Mouse (Mus musculus): ENCODE results near the gene Gm20547. TPM values are rescaled to one million over a fixed set of nuclear protein-coding genes. Genes with fewer than 3 reads are reported as not detected.
"Not testable (repeated sequence)": the region's sequence is repeated elsewhere in the genome, so short reads cannot be mapped to it uniquely, and the experiment has no call there.

The Gm20547 gene
- polyA plus RNA-seq, 1 experiment from 2014 or later = not detected

DNA sequence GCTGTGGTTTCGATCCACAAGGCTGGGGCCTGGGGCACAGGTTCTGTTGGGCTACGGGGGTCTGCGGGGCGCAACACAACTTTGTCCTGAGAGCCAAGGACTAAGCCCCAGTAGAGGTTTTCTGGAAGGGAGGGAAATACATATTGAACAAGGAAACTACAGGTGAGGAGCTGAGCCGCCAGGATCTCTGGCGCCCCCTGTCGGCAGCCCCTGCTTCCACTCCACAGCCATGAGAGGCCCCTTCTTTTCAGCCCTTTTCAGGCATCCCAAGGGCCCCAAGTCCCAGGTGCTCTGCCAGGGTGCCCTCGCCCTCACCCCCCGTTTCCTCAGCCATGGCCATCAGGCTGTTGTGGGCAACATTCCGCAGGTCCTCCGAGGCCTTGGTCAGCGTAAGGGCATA, 68.1 kb downstream of the Gm20547 start:
- not testable (repeated sequence) for H3K4me1 ChIP-seq (ENCODE audit: insufficient read depth); H3K4me3 ChIP-seq (ENCODE audit: low read depth, low read length); H3K36me3 ChIP-seq (replicated peaks; ENCODE audit: insufficient read depth, low read length); H3K9me3 ChIP-seq (ENCODE audit: low read length); H3K4me2 ChIP-seq (ENCODE audit: low read depth, low read length); H3K9ac ChIP-seq (replicated peaks); ATAC-seq; H3K27ac ChIP-seq (ENCODE audit: low read depth); H3K27me3 ChIP-seq (ENCODE audit: insufficient read depth, low read length)
- TF ChIP-seq CTCF (IDR thresholded peaks at IDR 0.05; ENCODE audit: low read depth) = peak; percentile 79
- DNase-seq = peak; percentile 67
- 54% methylated on average over 12 of the region's 12 CpGs for WGBS (ENCODE audit: insufficient replicate concordance)

DNA sequence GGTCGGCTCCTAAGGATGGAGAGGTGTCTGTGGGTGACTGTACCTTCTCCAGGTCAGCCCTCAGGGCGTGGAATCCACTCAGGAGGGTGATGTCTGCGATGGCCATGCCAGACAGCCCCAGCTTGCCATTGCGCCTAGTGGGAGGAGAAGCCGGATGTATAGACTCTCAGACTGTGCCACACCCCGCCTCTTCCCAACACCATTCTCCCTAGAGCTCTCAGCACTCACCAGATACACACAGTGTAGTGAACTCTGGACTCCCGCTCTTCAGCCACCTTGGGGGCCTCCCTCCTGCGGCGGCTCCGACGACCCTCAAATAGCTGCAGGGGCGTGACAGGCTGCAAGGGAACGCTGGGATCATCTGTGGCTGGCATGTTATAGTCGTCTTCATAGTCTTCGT, 70.6 kb downstream of the Gm20547 start:
- ATAC-seq (peak; percentile 7; the same call in 1 of the 2 replicates), DNase-seq (no peak)
- WGBS (ENCODE audit: insufficient replicate concordance) = 65% methylated on average over 15 of the region's 15 CpGs
- Histone ChIP-seq H3K4me2 (ENCODE audit: low read depth, low read length) (peak overlapping the region; percentile 18; the same call in 1 of the 2 replicates), H3K9ac (replicated peaks) (no peak overlapping the region; the same call in 1 of the 2 replicates), H3K36me3 (replicated peaks; ENCODE audit: insufficient read depth, low read length) (no peaks in the 10 kb centered on the region), H3K9me3 (ENCODE audit: low read length) (no peaks in the 10 kb centered on the region), H3K27ac (ENCODE audit: low read depth) (0 out of 2 replicates have a peak overlapping the region, but pooled peaks have one; percentile 16), H3K4me1 (ENCODE audit: insufficient read depth) (peaks cover 8% of the 10 kb centered on the region; the same call in 1 of the 2 replicates), H3K27me3 (ENCODE audit: insufficient read depth, low read length) (no peaks in the 10 kb centered on the region), H3K4me3 (ENCODE audit: low read depth, low read length) (no peak overlapping the region)
- TF ChIP-seq CTCF (IDR thresholded peaks at IDR 0.05; ENCODE audit: low read depth) = no peak

DNA sequence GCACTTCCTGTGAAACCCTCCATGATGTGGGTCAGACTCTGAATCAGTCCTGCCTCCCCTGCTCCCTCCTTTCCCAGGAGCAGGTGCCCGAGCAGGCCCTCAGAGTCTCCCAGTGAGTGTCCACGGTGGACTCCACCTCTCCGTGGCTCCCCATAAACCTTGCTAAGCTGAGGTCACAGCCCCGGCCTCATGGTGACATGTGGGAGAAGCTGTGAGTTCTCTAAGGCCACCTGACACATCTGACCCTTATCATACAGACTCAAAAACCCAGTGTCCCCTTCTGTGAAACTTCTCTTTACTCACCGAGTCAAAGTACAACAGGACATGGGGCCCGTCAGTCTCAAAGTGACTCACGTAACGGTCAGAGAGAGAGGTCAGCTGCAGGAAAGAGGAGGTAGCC, 71.0 kb downstream of the Gm20547 start:
- not testable (repeated sequence) for H3K9me3 ChIP-seq (ENCODE audit: low read length); DNase-seq; H3K36me3 ChIP-seq (replicated peaks; ENCODE audit: insufficient read depth, low read length); H3K4me3 ChIP-seq (ENCODE audit: low read depth, low read length); H3K9ac ChIP-seq (replicated peaks); H3K4me2 ChIP-seq (ENCODE audit: low read depth, low read length); H3K4me1 ChIP-seq (ENCODE audit: insufficient read depth); H3K27me3 ChIP-seq (ENCODE audit: insufficient read depth, low read length)
- 42% methylated on average over 5 of the region's 8 CpGs for WGBS (ENCODE audit: insufficient replicate concordance)
- H3K27ac ChIP-seq (ENCODE audit: low read depth) = 0 out of 2 replicates have a peak overlapping the region, but pooled peaks have one; percentile 16
- ATAC-seq = peak; percentile 64

DNA sequence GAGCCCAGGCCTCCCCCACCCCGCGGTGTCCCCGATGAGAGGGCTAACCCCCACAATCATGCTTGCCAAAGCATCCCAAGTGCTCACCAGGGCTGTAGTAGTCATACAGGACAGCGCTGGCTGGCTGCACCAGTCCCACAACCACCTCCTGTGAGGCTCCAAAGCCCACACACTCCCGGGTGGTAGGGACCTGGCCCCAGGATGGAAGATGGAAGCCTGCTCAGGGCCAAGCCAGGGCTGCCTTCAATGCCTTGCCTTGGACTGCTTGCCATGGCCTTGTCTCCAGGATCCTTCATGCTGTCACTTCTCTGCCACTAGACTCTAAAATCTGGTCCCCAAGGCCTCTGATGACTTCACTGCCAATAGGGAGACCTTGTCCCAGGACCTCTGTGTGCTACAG, 71.4 kb downstream of the Gm20547 start:
- H3K9ac ChIP-seq (replicated peaks); H3K4me2 ChIP-seq (ENCODE audit: low read depth, low read length); H3K4me1 ChIP-seq (ENCODE audit: insufficient read depth); H3K9me3 ChIP-seq (ENCODE audit: low read length); DNase-seq; H3K27me3 ChIP-seq (ENCODE audit: insufficient read depth, low read length); ATAC-seq; H3K4me3 ChIP-seq (ENCODE audit: low read depth, low read length); H3K36me3 ChIP-seq (replicated peaks; ENCODE audit: insufficient read depth, low read length): not testable (repeated sequence)
- H3K27ac ChIP-seq (ENCODE audit: low read depth) = peak overlapping the region; percentile 57; the same call in 1 of the 2 replicates
- 84% methylated on average over 5 of the region's 5 CpGs for WGBS (ENCODE audit: insufficient replicate concordance)

DNA sequence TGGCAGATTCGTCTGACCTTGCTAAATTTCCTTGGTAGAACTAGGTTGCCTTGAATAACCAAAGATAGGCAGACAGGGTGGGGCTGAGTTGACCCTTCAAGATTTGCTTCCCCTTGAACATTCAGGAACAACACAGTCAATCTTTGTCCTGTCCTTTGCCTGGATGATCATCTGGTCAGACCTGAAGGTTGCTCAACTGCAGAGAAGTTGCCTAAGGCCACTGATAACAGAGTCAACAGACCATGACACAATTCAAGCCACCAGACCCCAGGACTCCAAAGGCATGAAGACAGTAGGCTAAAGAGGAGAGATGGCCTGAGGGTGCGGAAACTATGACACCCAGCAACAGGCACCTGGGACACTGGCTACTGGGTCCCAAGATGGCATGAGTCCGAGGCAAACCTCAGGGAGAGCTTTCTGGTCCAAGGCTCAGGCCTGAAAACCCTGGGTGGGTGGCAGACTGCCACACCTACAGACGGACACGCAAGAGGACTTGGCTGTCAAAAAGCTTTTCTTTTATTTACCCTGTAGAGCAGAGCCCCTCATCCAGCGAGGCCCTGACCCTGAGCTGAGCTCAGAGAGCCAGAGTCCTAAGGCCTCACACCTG, 73.1 kb downstream of the Gm20547 start:
- peak overlapping the region; percentile 89 for H3K27ac ChIP-seq (ENCODE audit: low read depth)
- DNase-seq = peak; percentile 55
- 50% methylated on average over 6 of the region's 6 CpGs for WGBS (ENCODE audit: insufficient replicate concordance)

DNA sequence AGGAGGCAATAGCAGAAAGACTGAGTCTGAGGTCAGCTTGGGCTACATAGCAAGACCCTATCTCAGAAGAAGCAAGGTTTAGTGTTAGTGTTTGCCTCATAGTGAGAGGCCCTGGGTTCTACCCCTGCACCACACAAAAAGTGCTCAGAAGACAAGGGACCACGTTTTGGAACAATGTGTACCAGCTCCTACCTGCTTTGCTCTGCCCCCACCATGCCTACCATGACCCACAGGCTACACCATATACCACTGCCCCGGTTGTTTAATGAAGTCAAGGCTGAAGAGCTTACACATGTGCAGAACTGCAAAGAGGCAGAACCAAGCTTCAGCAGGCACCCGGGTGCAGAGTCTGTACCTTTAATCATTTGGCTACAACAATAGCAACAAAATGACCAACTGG, 74.7 kb downstream of the Gm20547 start:
- H3K36me3 ChIP-seq (replicated peaks; ENCODE audit: insufficient read depth, low read length) = no peaks in the 10 kb centered on the region
- WGBS (ENCODE audit: insufficient replicate concordance) = 64% methylated on average over 3 of the region's 3 CpGs
- ATAC-seq = no peak

More for the DNA sequence above, 73.1 kb downstream of the Gm20547 start:
- H3K9me3 ChIP-seq (ENCODE audit: low read length) = no peaks in the 10 kb centered on the region
- peak; percentile 83 for ATAC-seq
- H3K9ac ChIP-seq (replicated peaks) = no peak overlapping the region
- TF ChIP-seq EP300 (IDR thresholded peaks at IDR 0.05; ENCODE audit: low read depth) (peak; percentile 75; the same call in 1 of the 2 replicates), CTCF (IDR thresholded peaks at IDR 0.05; ENCODE audit: low read depth) (no peak)
- H3K36me3 ChIP-seq (replicated peaks; ENCODE audit: insufficient read depth, low read length) = no peaks in the 10 kb centered on the region
- no peaks in the 10 kb centered on the region for H3K27me3 ChIP-seq (ENCODE audit: insufficient read depth, low read length)
- H3K4me3 ChIP-seq (ENCODE audit: low read depth, low read length) = no peak overlapping the region
- peak overlapping the region; percentile 42; the same call in 1 of the 2 replicates for H3K4me2 ChIP-seq (ENCODE audit: low read depth, low read length)
- H3K4me1 ChIP-seq (ENCODE audit: insufficient read depth) = peaks cover 8% of the 10 kb centered on the region; the same call in 1 of the 2 replicates

More for the DNA sequence above, 74.7 kb downstream of the Gm20547 start:
- H3K4me2 ChIP-seq (ENCODE audit: low read depth, low read length) = no peak overlapping the region
- no peak overlapping the region for H3K9ac ChIP-seq (replicated peaks)
- no peak overlapping the region for H3K4me3 ChIP-seq (ENCODE audit: low read depth, low read length)
- no peaks in the 10 kb centered on the region for H3K9me3 ChIP-seq (ENCODE audit: low read length)
- no peaks in the 10 kb centered on the region for H3K27me3 ChIP-seq (ENCODE audit: insufficient read depth, low read length)
- no peak overlapping the region for H3K27ac ChIP-seq (ENCODE audit: low read depth)
- DNase-seq = no peak
- peaks cover 8% of the 10 kb centered on the region; the same call in 1 of the 2 replicates for H3K4me1 ChIP-seq (ENCODE audit: insufficient read depth)
- TF ChIP-seq CTCF (IDR thresholded peaks at IDR 0.05; ENCODE audit: low read depth) (no peak), EP300 (IDR thresholded peaks at IDR 0.05; ENCODE audit: low read depth) (no peak)

Small RNA genes lying within 50 kb of the gene (microRNA-seq; reads per million reads assigned to microRNA genes)
- gene Mir6970 = not detected
- gene Mir6971 = 3.2 reads per million
- gene Mir6972 = 4.9 reads per million, percentile 7 among the genes with 10 or more reads in this experiment

Other genes with a start within 250 kb of the Gm20547 start
- 5.6 and 5.8 TPM in 2 replicates for gene Fkbpl, start 237.3 kb downstream of the Gm20547 start, polyA plus RNA-seq (2015; fragmentation: Nextera tagmentation; extraction: Ambion mirVana)
- gene Atf6b, start 234.9 kb downstream of the Gm20547 start, polyA plus RNA-seq (2015; fragmentation: Nextera tagmentation; extraction: Ambion mirVana) = 12.9 and 13.0 TPM in 2 replicates
- 0.36 TPM in 2 replicates for gene Tnxb, start 211.5 kb downstream of the Gm20547 start, polyA plus RNA-seq (2015; fragmentation: Nextera tagmentation; extraction: Ambion mirVana)
- 151 and 198 TPM in 2 replicates for gene C4b, start 138.2 kb downstream of the Gm20547 start, polyA plus RNA-seq (2015; fragmentation: Nextera tagmentation; extraction: Ambion mirVana)
- gene Cyp21a1, start 77.5 kb downstream of the Gm20547 start, polyA plus RNA-seq (2015; fragmentation: Nextera tagmentation; extraction: Ambion mirVana) = not detected in 2 replicates
- 12.6 and 13.1 TPM in 2 replicates for gene Stk19, start 45.1 kb downstream of the Gm20547 start, polyA plus RNA-seq (2015; fragmentation: Nextera tagmentation; extraction: Ambion mirVana)
- gene Dxo, start 45.0 kb downstream of the Gm20547 start, polyA plus RNA-seq (2015; fragmentation: Nextera tagmentation; extraction: Ambion mirVana) = 17.6 and 19.2 TPM in 2 replicates
- gene Skiv2l, start 31.8 kb downstream of the Gm20547 start, polyA plus RNA-seq (2015; fragmentation: Nextera tagmentation; extraction: Ambion mirVana) = 14.1 and 15.4 TPM in 2 replicates
- gene Nelfe, start 31.7 kb downstream of the Gm20547 start, polyA plus RNA-seq (2015; fragmentation: Nextera tagmentation; extraction: Ambion mirVana) = 26.1 and 26.5 TPM in 2 replicates
- 744 and 847 TPM in 2 replicates for gene Cfb, start 19.5 kb downstream of the Gm20547 start, polyA plus RNA-seq (2015; fragmentation: Nextera tagmentation; extraction: Ambion mirVana)
- gene Zbtb12, start 2.6 kb downstream of the Gm20547 start, polyA plus RNA-seq (2015; fragmentation: Nextera tagmentation; extraction: Ambion mirVana) = 0.33 and 0.46 TPM in 2 replicates
- 35.7 and 37.3 TPM in 2 replicates for gene C2, start 16.2 kb upstream of the Gm20547 start, polyA plus RNA-seq (2015; fragmentation: Nextera tagmentation; extraction: Ambion mirVana)
- gene Ehmt2, start 16.4 kb upstream of the Gm20547 start, polyA plus RNA-seq (2015; fragmentation: Nextera tagmentation; extraction: Ambion mirVana) = 11.1 TPM in 2 replicates
- 3.5 and 3.6 TPM in 2 replicates for gene Slc44a4, start 32.4 kb upstream of the Gm20547 start, polyA plus RNA-seq (2015; fragmentation: Nextera tagmentation; extraction: Ambion mirVana)
- gene Neu1, start 49.2 kb upstream of the Gm20547 start, polyA plus RNA-seq (2015; fragmentation: Nextera tagmentation; extraction: Ambion mirVana) = 35.6 and 40.3 TPM in 2 replicates
- 0.06 and 0.12 TPM in 2 replicates for gene Hspa1b, start 77.2 kb upstream of the Gm20547 start, polyA plus RNA-seq (2015; fragmentation: Nextera tagmentation; extraction: Ambion mirVana)
- 0.28 TPM in 1 of 2 replicates, not detected in the other for gene Gm20481, start 87.9 kb upstream of the Gm20547 start, polyA plus RNA-seq (2015; fragmentation: Nextera tagmentation; extraction: Ambion mirVana)
- 0.46 and 0.59 TPM in 2 replicates for gene Hspa1a, start 90.1 kb upstream of the Gm20547 start, polyA plus RNA-seq (2015; fragmentation: Nextera tagmentation; extraction: Ambion mirVana)
- gene Hspa1l, start 90.7 kb upstream of the Gm20547 start, polyA plus RNA-seq (2015; fragmentation: Nextera tagmentation; extraction: Ambion mirVana) = 0.18 TPM in 1 of 2 replicates, not detected in the other
- gene Lsm2, start 99.8 kb upstream of the Gm20547 start, polyA plus RNA-seq (2015; fragmentation: Nextera tagmentation; extraction: Ambion mirVana) = 69.8 and 76.7 TPM in 2 replicates
- gene Vars, start 118.9 kb upstream of the Gm20547 start, polyA plus RNA-seq (2015; fragmentation: Nextera tagmentation; extraction: Ambion mirVana) = 38.0 and 43.8 TPM in 2 replicates
- 0.09 and 0.12 TPM in 2 replicates for gene Vwa7, start 134.5 kb upstream of the Gm20547 start, polyA plus RNA-seq (2015; fragmentation: Nextera tagmentation; extraction: Ambion mirVana)
- gene Sapcd1, start 146.0 kb upstream of the Gm20547 start, polyA plus RNA-seq (2015; fragmentation: Nextera tagmentation; extraction: Ambion mirVana) = 3.3 and 4.1 TPM in 2 replicates
- gene Msh5, start 164.7 kb upstream of the Gm20547 start, polyA plus RNA-seq (2015; fragmentation: Nextera tagmentation; extraction: Ambion mirVana) = 3.8 and 4.2 TPM in 2 replicates
- gene Clic1, start 167.9 kb upstream of the Gm20547 start, polyA plus RNA-seq (2015; fragmentation: Nextera tagmentation; extraction: Ambion mirVana) = 98.6 and 102 TPM in 2 replicates
- gene Ddah2, start 177.0 kb upstream of the Gm20547 start, polyA plus RNA-seq (2015; fragmentation: Nextera tagmentation; extraction: Ambion mirVana) = 15.8 and 17.2 TPM in 2 replicates
- gene Ly6g6c, start 183.3 kb upstream of the Gm20547 start, polyA plus RNA-seq (2015; fragmentation: Nextera tagmentation; extraction: Ambion mirVana) = 0.32 and 0.49 TPM in 2 replicates
- 6.5 and 7.1 TPM in 2 replicates for gene Mpig6b, start 184.1 kb upstream of the Gm20547 start, polyA plus RNA-seq (2015; fragmentation: Nextera tagmentation; extraction: Ambion mirVana)
- gene Ly6g6e, start 194.9 kb upstream of the Gm20547 start, polyA plus RNA-seq (2015; fragmentation: Nextera tagmentation; extraction: Ambion mirVana) = 0.19 TPM in 1 of 2 replicates, not detected in the other
- 0.54 and 0.60 TPM in 2 replicates for gene Ly6g6d, start 196.0 kb upstream of the Gm20547 start, polyA plus RNA-seq (2015; fragmentation: Nextera tagmentation; extraction: Ambion mirVana)
- 4.0 and 5.3 TPM in 2 replicates for gene Ly6g6f, start 203.6 kb upstream of the Gm20547 start, polyA plus RNA-seq (2015; fragmentation: Nextera tagmentation; extraction: Ambion mirVana)
- gene Abhd16a, start 207.2 kb upstream of the Gm20547 start, polyA plus RNA-seq (2015; fragmentation: Nextera tagmentation; extraction: Ambion mirVana) = 47.3 and 49.3 TPM in 2 replicates
- not detected in 2 replicates for gene Ly6g5c, start 226.2 kb upstream of the Gm20547 start, polyA plus RNA-seq (2015; fragmentation: Nextera tagmentation; extraction: Ambion mirVana)
- 0.32 and 0.67 TPM in 2 replicates for gene Ly6g5b, start 233.4 kb upstream of the Gm20547 start, polyA plus RNA-seq (2015; fragmentation: Nextera tagmentation; extraction: Ambion mirVana)
- 8.1 and 9.6 TPM in 2 replicates for gene Gpank1, start 239.4 kb upstream of the Gm20547 start, polyA plus RNA-seq (2015; fragmentation: Nextera tagmentation; extraction: Ambion mirVana)
- 120 and 131 TPM in 2 replicates for gene Csnk2b, start 240.0 kb upstream of the Gm20547 start, polyA plus RNA-seq (2015; fragmentation: Nextera tagmentation; extraction: Ambion mirVana)
- 4.4 and 4.8 TPM in 2 replicates for gene D17H6S53E, start 244.3 kb upstream of the Gm20547 start, polyA plus RNA-seq (2015; fragmentation: Nextera tagmentation; extraction: Ambion mirVana)